Mouse (Mus musculus): ENCODE data around the gene Myrf. TPM values are rescaled to one million over a fixed set of nuclear protein-coding genes. Genes with fewer than 3 reads are reported as not detected.

Myrf gene
- total and polyA plus RNA-seq, 2 experiments: 3.0 to 31.4 TPM

- Histone ChIP-seq H3K9ac (ENCODE audit: low read depth, low read length) (no peak overlapping the region), H3K27me3 (ENCODE audit: control insufficient read depth, insufficient read depth, low read length) (no peaks in the 10 kb centered on the region), H3K36me3 (ENCODE audit: control insufficient read depth, insufficient read depth, low read length) (no peaks in the 10 kb centered on the region), H3K27ac (replicated peaks; ENCODE audit: insufficient read depth, low read depth, low read length) (no peak overlapping the region), H3K4me1 (ENCODE audit: control insufficient read depth, insufficient read depth, low read length) (no peaks in the 10 kb centered on the region), H3K4me3 (ENCODE audit: insufficient read depth, low read depth, low read length) (no peak overlapping the region), H3K79me2 (ENCODE audit: control insufficient read depth, insufficient read depth, low read length) (no peaks in the 10 kb centered on the region)
- WGBS: 65% methylated on average over 9 of the region's 9 CpGs
- TF ChIP-seq POLR2A (IDR thresholded peaks at IDR 0.05; ENCODE audit: extremely low read depth, insufficient read depth, low read length): no peak
- no peak for TF ChIP-seq CTCF (IDR thresholded peaks at IDR 0.05; ENCODE audit: low read depth, low read length)
- DNase-seq (ENCODE audit: extremely low read depth, low read depth, low spot score): peak; percentile 22
Observed at GRCm38 (mm10) chr19:10279668-10280067, 39.1 kb upstream of the Myrf start.

DNA sequence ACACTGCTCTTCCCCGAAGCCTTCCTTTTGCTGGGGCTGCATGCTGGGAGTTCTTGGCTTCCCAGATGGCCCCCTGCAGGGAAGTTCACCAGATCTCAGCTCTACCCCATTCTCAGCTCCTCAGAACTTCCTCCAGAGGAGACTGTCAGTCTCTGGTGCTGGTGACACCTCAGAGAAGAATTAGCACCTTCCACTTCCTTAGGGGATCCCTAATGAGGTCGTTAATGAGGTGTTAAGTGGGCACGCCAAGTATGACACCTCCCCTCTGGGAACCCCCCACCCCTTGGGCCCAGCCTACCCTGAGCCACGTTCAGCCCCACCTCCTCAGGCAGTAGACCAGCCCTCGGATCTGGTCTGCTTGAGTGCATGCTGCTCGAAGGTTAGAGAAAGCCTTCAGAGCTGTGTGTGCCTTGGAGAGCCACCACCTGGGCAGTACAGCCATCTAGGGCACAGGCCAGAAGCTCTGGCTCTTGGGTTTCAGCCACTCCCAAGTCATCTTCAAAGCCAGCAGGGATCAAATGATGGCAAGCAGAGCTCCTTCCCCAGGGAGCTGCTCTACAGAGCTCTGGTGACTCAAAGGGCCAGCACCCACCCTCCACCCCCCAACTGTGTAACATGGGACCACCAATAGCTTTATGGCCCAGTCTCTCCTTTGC is 38.2 kb upstream of the Myrf start:
- DNase-seq (ENCODE audit: extremely low read depth, low read depth, low spot score): no peak
- WGBS: 72% methylated on average over 6 of the region's 6 CpGs
- Histone ChIP-seq H3K79me2 (ENCODE audit: control insufficient read depth, insufficient read depth, low read length) (no peaks in the 10 kb centered on the region), H3K27me3 (ENCODE audit: control insufficient read depth, insufficient read depth, low read length) (no peaks in the 10 kb centered on the region), H3K4me1 (ENCODE audit: control insufficient read depth, insufficient read depth, low read length) (no peaks in the 10 kb centered on the region), H3K36me3 (ENCODE audit: control insufficient read depth, insufficient read depth, low read length) (no peaks in the 10 kb centered on the region), H3K4me3 (ENCODE audit: insufficient read depth, low read depth, low read length) (no peak overlapping the region), H3K27ac (replicated peaks; ENCODE audit: insufficient read depth, low read depth, low read length) (no peak overlapping the region), H3K9ac (ENCODE audit: low read depth, low read length) (no peak overlapping the region)
- no peak for TF ChIP-seq POLR2A (IDR thresholded peaks at IDR 0.05; ENCODE audit: extremely low read depth, insufficient read depth, low read length)
- TF ChIP-seq CTCF (IDR thresholded peaks at IDR 0.05; ENCODE audit: low read depth, low read length): no peak

DNA sequence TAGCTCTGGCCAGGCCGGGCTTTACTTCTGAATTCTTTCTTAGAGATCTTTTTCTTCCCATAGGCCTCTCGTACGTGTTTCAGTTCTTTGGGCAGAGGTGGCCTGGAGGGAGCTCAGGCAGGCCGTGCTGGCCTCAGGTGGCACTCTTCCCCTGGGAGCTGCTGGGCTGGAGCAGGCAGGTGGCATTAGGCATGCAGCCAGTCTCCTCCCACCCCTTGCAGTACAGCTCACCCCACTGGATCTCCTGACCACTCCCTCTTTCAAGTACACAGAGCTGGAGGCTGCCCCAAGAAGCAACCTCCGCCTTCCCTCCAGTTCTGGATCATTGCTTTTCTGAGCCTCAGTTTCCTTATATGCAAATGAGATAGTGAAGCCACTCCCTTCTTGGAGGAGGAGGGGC is 37.2 kb upstream of the Myrf start:
- Histone ChIP-seq H3K9ac (ENCODE audit: low read depth, low read length) (no peak overlapping the region), H3K79me2 (ENCODE audit: control insufficient read depth, insufficient read depth, low read length) (no peaks in the 10 kb centered on the region), H3K36me3 (ENCODE audit: control insufficient read depth, insufficient read depth, low read length) (no peaks in the 10 kb centered on the region), H3K27me3 (ENCODE audit: control insufficient read depth, insufficient read depth, low read length) (no peaks in the 10 kb centered on the region), H3K4me3 (ENCODE audit: insufficient read depth, low read depth, low read length) (no peak overlapping the region), H3K4me1 (ENCODE audit: control insufficient read depth, insufficient read depth, low read length) (no peaks in the 10 kb centered on the region), H3K27ac (replicated peaks; ENCODE audit: insufficient read depth, low read depth, low read length) (0 out of 2 replicates have a peak overlapping the region, but pooled peaks have one; percentile 4)
- 61% methylated on average over 5 of the region's 5 CpGs for WGBS
- TF ChIP-seq CTCF (IDR thresholded peaks at IDR 0.05; ENCODE audit: low read depth, low read length) (no peak), POLR2A (IDR thresholded peaks at IDR 0.05; ENCODE audit: extremely low read depth, insufficient read depth, low read length) (no peak)
- peak; percentile 40 for DNase-seq (ENCODE audit: extremely low read depth, low read depth, low spot score)

DNA sequence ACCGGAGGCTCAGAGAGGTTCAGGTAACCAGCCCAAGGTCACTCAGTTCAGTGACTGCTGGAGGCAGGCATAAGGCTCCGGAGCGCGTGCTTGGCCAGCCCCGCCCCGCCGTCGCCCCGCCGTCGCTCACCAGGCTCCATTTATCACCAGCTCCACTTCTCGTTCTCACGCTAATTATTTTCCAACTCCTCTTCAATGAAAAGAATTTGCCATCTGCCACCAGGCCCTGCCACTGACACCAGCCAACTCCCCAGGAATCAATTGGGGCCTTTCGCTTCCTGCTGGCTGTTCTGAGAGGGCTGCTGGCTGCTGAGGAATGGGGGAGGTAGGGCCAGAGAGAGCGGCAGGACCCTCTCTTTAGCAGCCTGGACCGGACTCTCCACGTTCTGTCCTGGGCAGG is 36.8 kb upstream of the Myrf start:
- H3K27ac ChIP-seq (replicated peaks; ENCODE audit: insufficient read depth, low read depth, low read length): 0 out of 2 replicates have a peak overlapping the region, but pooled peaks have one; percentile 4
- no peak for DNase-seq (ENCODE audit: extremely low read depth, low read depth, low spot score)
- no peak overlapping the region for H3K9ac ChIP-seq (ENCODE audit: low read depth, low read length)

GRCm38 (mm10) chr19:10276483-10277144 is 36.1 kb upstream of the Myrf start:
- no peaks in the 10 kb centered on the region for H3K27me3 ChIP-seq (ENCODE audit: control insufficient read depth, insufficient read depth, low read length)
- no peaks in the 10 kb centered on the region for H3K79me2 ChIP-seq (ENCODE audit: control insufficient read depth, insufficient read depth, low read length)
- H3K9ac ChIP-seq (ENCODE audit: low read depth, low read length): no peak overlapping the region
- no peak for TF ChIP-seq CTCF (IDR thresholded peaks at IDR 0.05; ENCODE audit: low read depth, low read length)
- TF ChIP-seq POLR2A (IDR thresholded peaks at IDR 0.05; ENCODE audit: extremely low read depth, insufficient read depth, low read length): no peak
- no peaks in the 10 kb centered on the region for H3K4me1 ChIP-seq (ENCODE audit: control insufficient read depth, insufficient read depth, low read length)
- WGBS: 87% methylated on average over 12 of the region's 12 CpGs
- no peak overlapping the region for H3K4me3 ChIP-seq (ENCODE audit: insufficient read depth, low read depth, low read length)
- no peak for DNase-seq (ENCODE audit: extremely low read depth, low read depth, low spot score)
- H3K27ac ChIP-seq (replicated peaks; ENCODE audit: insufficient read depth, low read depth, low read length): 0 out of 2 replicates have a peak overlapping the region, but pooled peaks have one; percentile 7
- H3K36me3 ChIP-seq (ENCODE audit: control insufficient read depth, insufficient read depth, low read length): no peaks in the 10 kb centered on the region

More for the DNA sequence above, 36.8 kb upstream of the Myrf start:
- H3K4me1 ChIP-seq (ENCODE audit: control insufficient read depth, insufficient read depth, low read length): no peaks in the 10 kb centered on the region
- H3K36me3 ChIP-seq (ENCODE audit: control insufficient read depth, insufficient read depth, low read length): no peaks in the 10 kb centered on the region
- H3K4me3 ChIP-seq (ENCODE audit: insufficient read depth, low read depth, low read length): no peak overlapping the region
- H3K27me3 ChIP-seq (ENCODE audit: control insufficient read depth, insufficient read depth, low read length): no peaks in the 10 kb centered on the region
- no peak for TF ChIP-seq POLR2A (IDR thresholded peaks at IDR 0.05; ENCODE audit: extremely low read depth, insufficient read depth, low read length)
- TF ChIP-seq CTCF (IDR thresholded peaks at IDR 0.05; ENCODE audit: low read depth, low read length): no peak
- 32% methylated on average over 17 of the region's 17 CpGs for WGBS
- no peaks in the 10 kb centered on the region for H3K79me2 ChIP-seq (ENCODE audit: control insufficient read depth, insufficient read depth, low read length)

GRCm38 (mm10) chr19:10274056-10274455 is 33.5 kb upstream of the Myrf start:
- H3K79me2 ChIP-seq (ENCODE audit: control insufficient read depth, insufficient read depth, low read length): no peaks in the 10 kb centered on the region
- TF ChIP-seq POLR2A (IDR thresholded peaks at IDR 0.05; ENCODE audit: extremely low read depth, insufficient read depth, low read length): no peak
- no peak for DNase-seq (ENCODE audit: extremely low read depth, low read depth, low spot score)
- H3K36me3 ChIP-seq (ENCODE audit: control insufficient read depth, insufficient read depth, low read length): no peaks in the 10 kb centered on the region
- H3K27ac ChIP-seq (replicated peaks; ENCODE audit: insufficient read depth, low read depth, low read length): no peak overlapping the region
- H3K9ac ChIP-seq (ENCODE audit: low read depth, low read length): no peak overlapping the region
- H3K4me1 ChIP-seq (ENCODE audit: control insufficient read depth, insufficient read depth, low read length): no peaks in the 10 kb centered on the region
- H3K4me3 ChIP-seq (ENCODE audit: insufficient read depth, low read depth, low read length): no peak overlapping the region
- no peaks in the 10 kb centered on the region for H3K27me3 ChIP-seq (ENCODE audit: control insufficient read depth, insufficient read depth, low read length)
- WGBS: 77% methylated on average over 5 of the region's 5 CpGs

All from liver, adult 2 months (tissue).